Mouse (Mus musculus) urinary bladder, postnatal 25 days (tissue): ENCODE data around the gene Grm6.
A peak's percentile ranks its signal among the peaks of the same experiment; 100 is the strongest.

ENCODE experiments used
- DNase-seq: peaks from one replicate; pipeline ENCODE4 v3.0.0; 2022; ENCODE audit warnings: low spot score

Gene Grm6

DNA sequence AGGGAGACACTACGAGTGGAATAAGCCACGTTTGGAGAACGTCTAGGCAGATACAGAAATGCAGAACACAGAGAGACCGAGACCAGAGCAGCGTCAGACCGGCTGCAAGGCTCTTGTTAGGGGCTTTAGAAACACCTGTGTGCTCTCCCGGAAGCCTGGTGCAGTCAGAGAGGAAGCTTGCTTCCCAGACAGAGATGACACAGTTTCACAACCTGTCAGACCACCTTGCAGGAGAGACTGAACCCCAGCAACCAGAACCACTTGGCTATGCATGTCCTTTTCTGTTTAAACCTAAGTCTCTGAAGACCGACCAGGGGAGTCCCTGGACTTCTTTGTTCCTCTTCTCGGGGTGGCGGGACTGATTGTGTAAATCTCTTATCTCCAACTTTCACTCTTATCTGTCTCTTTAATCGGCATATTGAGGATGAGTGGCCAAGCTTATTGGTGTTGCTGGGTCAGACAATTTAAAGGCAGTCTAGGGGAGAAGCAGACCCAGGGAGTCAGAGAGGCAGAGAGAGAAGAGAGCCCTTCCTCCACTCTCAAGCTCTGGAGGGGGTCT lies at the start of gene Grm6:
Gene Grm6, plus strand, starts transcription at position 509 of the 559 bp plus-strand sequence.
- DNase-seq: no peak

DNA sequence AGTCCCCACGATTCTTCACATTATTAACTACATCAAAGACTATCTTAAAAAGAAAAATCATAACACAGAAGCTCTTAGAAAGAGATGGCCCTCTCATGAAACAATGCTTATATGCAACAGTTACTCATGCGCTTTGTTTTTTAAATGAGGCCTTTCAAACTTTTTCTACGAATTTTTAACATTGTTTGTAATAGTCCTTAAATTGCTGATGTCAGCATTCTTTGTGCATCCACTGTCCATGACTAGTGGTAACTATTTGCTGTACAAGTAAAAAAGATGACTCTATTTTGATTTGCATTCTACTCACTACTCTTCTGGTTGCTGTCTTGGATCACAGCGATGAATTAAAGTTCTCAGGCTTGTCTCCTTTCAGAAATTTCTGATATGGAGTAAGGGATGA lies 36.3 kb upstream of the Grm6 start:
- DNase-seq: no peak

GRCm38 (mm10) chr11:50826214-50826613 lies 24.3 kb upstream of the Grm6 start:
- DNase-seq: no peak

- DNase-seq: peak; percentile 75
Measured at GRCm38 (mm10) chr11:50827010-50827953, 23.2 kb upstream of the Grm6 start, which contains the start of gene Zfp354c. Gene Zfp354c (minus strand): TSS chr11:50827724.

DNA sequence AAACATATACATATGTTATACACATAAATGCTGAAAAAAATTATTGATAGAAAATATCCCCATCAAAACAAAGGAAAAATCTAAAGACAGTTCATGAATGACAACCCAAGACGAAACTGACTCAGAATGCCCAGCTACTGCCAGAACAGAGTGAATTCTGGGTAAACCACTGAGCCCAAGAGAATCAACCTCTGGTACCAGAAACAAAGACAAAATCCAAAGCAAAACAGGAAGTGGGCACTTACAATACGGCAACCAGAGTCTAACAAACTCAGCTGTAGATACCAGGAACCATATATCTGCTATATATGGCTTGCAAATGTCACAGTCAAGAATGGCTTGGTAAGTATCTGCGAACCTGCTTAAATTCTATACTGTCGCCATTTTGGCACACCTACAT lies 14.8 kb upstream of the Grm6 start:
- no peak for DNase-seq

GRCm38 (mm10) chr11:50841023-50841735 lies 9.3 kb upstream of the Grm6 start, which contains the start of gene Zfp879:
Gene Zfp879 (minus strand): TSS chr11:50841552.
- DNase-seq: peak; percentile 86

DNA sequence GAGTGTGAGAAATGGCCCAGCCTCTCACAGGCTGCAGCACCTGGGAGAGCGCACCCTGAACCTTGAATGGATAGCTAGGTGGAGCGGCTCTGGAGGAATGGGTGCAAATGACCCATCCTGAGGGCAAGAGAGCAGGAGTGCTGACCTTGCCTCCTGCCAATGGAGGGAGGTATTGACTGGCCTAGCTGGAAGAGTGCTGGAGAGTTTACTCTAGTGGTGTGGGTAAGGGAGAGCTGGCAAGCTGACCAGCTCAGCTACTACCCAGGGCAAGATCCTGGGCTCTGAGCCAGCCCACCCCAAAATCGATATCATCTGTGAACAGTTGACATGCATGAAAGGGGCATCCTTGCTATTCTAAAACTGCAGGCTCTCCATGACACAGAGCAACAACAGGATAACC lies 4.5 kb upstream of the Grm6 start:
- DNase-seq: no peak

DNA sequence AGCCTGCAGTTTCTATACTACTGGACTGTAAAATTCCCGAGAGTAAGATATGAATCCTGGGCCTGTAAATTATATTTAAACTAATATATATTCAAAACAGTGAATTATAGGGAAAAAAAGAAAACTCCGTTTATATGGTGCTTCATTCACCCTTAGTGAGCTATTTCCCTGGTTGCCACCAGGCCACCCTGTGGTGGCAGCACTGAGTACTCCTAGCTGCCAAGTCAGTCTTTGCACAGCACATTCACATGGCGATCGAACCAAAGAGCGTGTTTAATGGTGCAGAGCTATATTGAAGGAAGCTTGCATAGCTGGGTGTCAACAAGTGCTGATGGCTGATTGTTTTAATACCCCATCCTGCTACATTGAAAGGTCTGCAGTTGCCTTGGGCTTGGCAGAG lies 3.4 kb upstream of the Grm6 start:
- no peak for DNase-seq

- DNase-seq: no peak
Measured at GRCm38 (mm10) chr11:50848520-50849137, 1.9 kb upstream of the Grm6 start.

- DNase-seq: no peak
Measured at GRCm38 (mm10) chr11:50849310-50849709, 1.2 kb upstream of the Grm6 start.

DNA sequence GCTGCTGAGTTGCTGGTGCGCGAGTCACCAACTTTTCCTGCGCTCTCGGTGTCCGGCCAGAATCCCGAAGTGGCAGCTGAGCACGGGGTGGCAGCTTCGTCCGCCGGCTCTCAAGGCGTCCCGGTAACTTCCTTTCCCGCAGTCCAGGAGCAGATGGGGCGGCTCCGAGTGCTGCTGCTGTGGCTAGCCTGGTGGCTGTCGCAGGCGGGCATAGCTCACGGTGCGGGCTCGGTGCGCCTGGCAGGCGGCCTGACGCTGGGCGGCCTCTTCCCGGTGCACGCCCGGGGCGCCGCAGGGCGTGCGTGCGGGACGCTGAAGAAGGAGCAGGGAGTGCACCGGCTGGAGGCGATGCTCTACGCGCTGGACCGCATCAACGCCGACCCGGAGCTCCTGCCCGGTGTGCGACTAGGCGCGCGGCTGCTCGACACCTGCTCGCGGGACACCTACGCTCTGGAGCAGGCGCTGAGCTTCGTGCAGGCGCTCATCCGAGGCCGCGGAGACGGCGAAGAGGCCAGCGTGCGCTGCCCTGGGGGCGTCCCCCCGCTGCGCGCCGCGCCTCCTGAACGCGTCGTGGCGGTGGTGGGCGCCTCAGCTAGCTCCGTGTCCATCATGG lies 610 bp downstream of the Grm6 start:
- DNase-seq: no peak

GRCm38 (mm10) chr11:50878641-50879040 lies 28.2 kb downstream of the Grm6 start:
- no peak for DNase-seq

GRCm38 (mm10) chr11:50883756-50884155 lies 33.3 kb downstream of the Grm6 start:
- no peak for DNase-seq

- DNase-seq: no peak
Measured at GRCm38 (mm10) chr11:50886231-50886932, 35.9 kb downstream of the Grm6 start.

- peak; percentile 3 for DNase-seq
Measured at GRCm38 (mm10) chr11:50886933-50887293, 36.4 kb downstream of the Grm6 start.

- DNase-seq: peak; percentile 64
Measured at GRCm38 (mm10) chr11:50887390-50888128, 37.1 kb downstream of the Grm6 start, which contains the start of gene Zfp454. Gene Zfp454 (minus strand): TSS chr11:50887651.

- DNase-seq: no peak
Measured at GRCm38 (mm10) chr11:50892441-50892840, 42.0 kb downstream of the Grm6 start.

DNA sequence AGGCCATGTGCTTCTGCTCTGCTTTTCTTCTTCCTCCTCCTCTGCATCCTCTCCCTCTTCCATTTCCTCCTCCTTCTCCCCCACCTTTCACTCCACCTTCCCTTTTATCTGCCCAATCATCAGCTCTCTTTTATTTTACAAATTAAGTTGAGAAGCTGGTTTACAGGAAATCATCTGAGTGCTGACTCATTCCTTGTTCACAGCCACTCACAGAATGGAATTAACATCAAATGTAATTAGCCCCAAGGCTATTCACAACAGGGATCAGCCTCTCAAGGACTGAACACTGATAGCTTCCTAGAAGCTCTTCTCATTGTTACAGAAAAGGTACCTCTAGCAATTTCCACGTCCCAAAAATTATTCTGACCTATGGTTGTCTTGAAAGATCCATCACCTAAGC lies 46.9 kb downstream of the Grm6 start:
- DNase-seq: no peak

DNA sequence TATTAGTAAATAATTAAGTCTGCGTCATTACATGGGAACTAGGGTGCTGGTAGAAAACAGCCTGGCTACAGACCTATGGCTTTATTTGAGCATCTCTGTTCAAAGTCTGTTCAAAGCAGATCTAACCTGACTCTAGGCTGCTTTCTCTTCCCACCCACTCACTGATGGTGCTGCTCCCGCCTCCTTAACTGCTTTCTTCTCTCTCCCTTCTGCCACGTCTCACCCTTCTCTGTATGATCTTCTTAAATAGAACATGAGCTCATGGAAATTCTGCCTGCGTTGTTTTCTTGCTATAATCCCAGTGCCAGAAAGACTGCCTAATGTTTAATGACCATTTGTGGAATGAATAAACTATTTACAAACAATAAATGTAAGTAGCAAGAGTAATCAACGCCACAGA lies 57.7 kb downstream of the Grm6 start:
- DNase-seq: no peak

DNA sequence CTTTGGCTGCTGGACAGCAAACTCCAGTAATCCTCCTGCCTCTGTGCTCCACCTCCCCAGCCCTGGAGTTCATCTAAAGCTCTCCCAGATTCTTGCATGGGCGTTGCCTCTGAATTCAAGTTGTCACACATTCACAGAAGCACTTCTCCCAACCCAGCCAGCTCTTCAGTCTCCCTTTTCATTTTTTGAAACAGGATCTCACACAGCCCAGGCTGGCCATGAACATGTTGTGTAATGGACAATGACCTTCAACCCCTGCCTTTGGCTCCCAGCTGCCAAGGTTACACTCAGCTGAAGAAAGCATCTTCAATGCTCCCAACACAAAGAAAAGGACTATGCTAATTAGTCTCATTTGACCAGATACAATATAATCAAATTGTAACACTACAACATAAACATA lies 62.8 kb downstream of the Grm6 start:
- DNase-seq: no peak
